ENCODE assay signal across 8 mouse cellular contexts in genomic region chr14:98169421-98170076, GRCm38 (mm10). TPM values are rescaled to one million over a fixed set of nuclear protein-coding genes. Genes with fewer than 3 reads are reported as not detected.
DNase-seq lines count a peak whose midpoint lies in the region; ATAC-seq and TF ChIP-seq lines count a peak whose summit lies in the region.

TSS of gene Dach1 (minus strand) at chr14:98169765.

- peak within 1 kb of the TSS; percentile 80 for H3K9ac ChIP-seq in hindbrain, postnatal 0 days (replicated peaks; ENCODE audit: low read length)
- H3K9ac ChIP-seq in limb, embryonic 11.5 days (ENCODE audit: low read length), result peak within 1 kb of the TSS; percentile 89

- ATAC-seq in hindbrain, postnatal 0 days, result peak; percentile 94
- peak; percentile 66 for ATAC-seq in limb, embryonic 11.5 days (ENCODE audit: insufficient number of reproducible peaks, low FRiP score, low TSS enrichment, low read depth)

- WGBS in hindbrain, postnatal 0 days, result 1% methylated on average over 32 of the region's 32 CpGs
- WGBS in limb, embryonic 11.5 days, result under 1% methylated on average over 32 of the region's 32 CpGs
- WGBS in midbrain, embryonic 10.5 days, result under 1% methylated on average over 31 of the region's 32 CpGs
- 2% methylated on average over 31 of the region's 32 CpGs for WGBS in spleen, adult 2 months

- no peaks in the 10 kb centered on the region for H3K4me1 ChIP-seq in hindbrain, postnatal 0 days (ENCODE audit: insufficient read depth, low read length)
- no peaks in the 10 kb centered on the region for H3K4me1 ChIP-seq in limb, embryonic 11.5 days (ENCODE audit: control insufficient read depth, insufficient read depth, low read length)
- peaks cover 56% of the 10 kb centered on the region for H3K4me1 ChIP-seq in midbrain, embryonic 10.5 days
- H3K4me1 ChIP-seq in spleen, adult 2 months (ENCODE audit: control insufficient read depth, insufficient read depth, insufficient read length), result no peaks in the 10 kb centered on the region

- H3K36me3 ChIP-seq in hindbrain, postnatal 0 days (ENCODE audit: insufficient read depth, low read length), result no peaks in the 10 kb centered on the region
- no peaks in the 10 kb centered on the region for H3K36me3 ChIP-seq in limb, embryonic 11.5 days (ENCODE audit: control insufficient read depth, insufficient read depth, low read length)
- no peaks in the 10 kb centered on the region for H3K36me3 ChIP-seq in midbrain, embryonic 10.5 days
- no peaks in the 10 kb centered on the region for H3K36me3 ChIP-seq in spleen, adult 2 months (ENCODE audit: control insufficient read depth, insufficient read depth, low read length)

- TF ChIP-seq POLR2A in spleen, adult 2 months (IDR thresholded peaks at IDR 0.05; ENCODE audit: low read depth, low read length), result no peak

- no peak for TF ChIP-seq CTCF in hindbrain, postnatal 0 days (IDR thresholded peaks at IDR 0.05; ENCODE audit: low read depth)
- TF ChIP-seq CTCF in spleen, adult 2 months (IDR thresholded peaks at IDR 0.05; ENCODE audit: extremely low read depth, insufficient read depth, insufficient read length, insufficient replicate concordance), result no peak

- no peaks in the 10 kb centered on the region for H3K9me3 ChIP-seq in hindbrain, postnatal 0 days (ENCODE audit: low read length)
- no peaks in the 10 kb centered on the region for H3K9me3 ChIP-seq in limb, embryonic 11.5 days (ENCODE audit: control insufficient read depth, low read length)
- H3K9me3 ChIP-seq in midbrain, embryonic 10.5 days (replicated peaks), result no peaks in the 10 kb centered on the region

- H3K27me3 ChIP-seq in hindbrain, postnatal 0 days (ENCODE audit: insufficient read depth, low read length), result no peaks in the 10 kb centered on the region
- H3K27me3 ChIP-seq in limb, embryonic 11.5 days (ENCODE audit: control insufficient read depth, insufficient read depth, low read length), result no peaks in the 10 kb centered on the region
- no peaks in the 10 kb centered on the region for H3K27me3 ChIP-seq in midbrain, embryonic 10.5 days (ENCODE audit: low read depth, poor library complexity, severe bottlenecking)
- peaks cover 3% of the 10 kb centered on the region; the same call in 1 of the 2 replicates for H3K27me3 ChIP-seq in spleen, adult 2 months (ENCODE audit: control insufficient read depth, insufficient read depth, low read length)

- peak; percentile 17 for DNase-seq in cerebellum, adult 11-12 months
- no peak for DNase-seq in cerebellum, adult 8-10 months
- DNase-seq in cerebellum, postnatal 10 days, result peak; percentile 75 to 80
- DNase-seq in forelimb bud, embryonic 11.5 days (ENCODE audit: low read depth, low spot score), result peak; percentile 83
- peak; percentile 92 for DNase-seq in hindbrain, postnatal 0 days (ENCODE audit: low spot score)
- DNase-seq in limb, embryonic 11.5 days (ENCODE audit: low spot score), result peak; percentile 77
- DNase-seq in midbrain, embryonic 10.5 days (ENCODE audit: low spot score), result peak; percentile 82
- DNase-seq in spleen, adult 2 months (ENCODE audit: low read depth in 1 of 2, low spot score in 2 of 2), result no peak

- H3K4me3 ChIP-seq in hindbrain, postnatal 0 days (ENCODE audit: low read length), result peak within 1 kb of the TSS; percentile 72
- peak within 1 kb of the TSS; percentile 86 for H3K4me3 ChIP-seq in limb, embryonic 11.5 days (ENCODE audit: low read depth, low read length)
- H3K4me3 ChIP-seq in midbrain, embryonic 10.5 days, result peak within 1 kb of the TSS; percentile 94
- H3K4me3 ChIP-seq in spleen, adult 2 months (ENCODE audit: extremely low read depth, insufficient read depth, insufficient read length), result peak within 1 kb of the TSS; percentile 39; the same call in 1 of the 2 replicates

- H3K27ac ChIP-seq in hindbrain, postnatal 0 days, result peak within 1 kb of the TSS; percentile 91
- peak within 1 kb of the TSS; percentile 58 for H3K27ac ChIP-seq in limb, embryonic 11.5 days (replicated peaks; ENCODE audit: low read depth, low read length)
- H3K27ac ChIP-seq in midbrain, embryonic 10.5 days (replicated peaks), result peak within 1 kb of the TSS; percentile 97
- no peak within 1 kb of the TSS for H3K27ac ChIP-seq in spleen, adult 2 months (ENCODE audit: insufficient read depth, low read length)

- H3K4me2 ChIP-seq in hindbrain, postnatal 0 days (ENCODE audit: low read depth, low read length), result peak within 1 kb of the TSS; percentile 69
- peak within 1 kb of the TSS; percentile 76 for H3K4me2 ChIP-seq in limb, embryonic 11.5 days (ENCODE audit: low read depth, severe bottlenecking)

RNA-seq across cellular contexts. Expression of gene Dach1, which starts in this region (rescaled TPM):
- total RNA-seq in hindbrain, postnatal 0 days (2014; rRNA removed), result 23.8 and 26.7 TPM in 2 replicates
- polyA plus RNA-seq in hindbrain, postnatal 0 days (2015; fragmentation: Nextera tagmentation; extraction: Ambion mirVana), result 14.7 and 14.8 TPM in 2 replicates
- polyA plus RNA-seq in limb, embryonic 11.5 days (2014; fragmentation: Nextera tagmentation; extraction: Ambion mirVana), result 14.4 and 16.5 TPM in 2 replicates
- 10.1 and 13.1 TPM in 2 replicates for polyA plus RNA-seq in midbrain, embryonic 10.5 days (2016; fragmentation: Nextera tagmentation; extraction: Ambion mirVana)
- 0.23 and 0.28 TPM in 2 replicates for polyA plus RNA-seq in spleen, adult 2 months (2012; rRNA removed)

Comparison
In these comparisons a context has a peak if more than half of its experiments do, and no peak if none do; other contexts are left out.
1. DNase-seq: peak in cerebellum, adult 11-12 months (single experiment), cerebellum, postnatal 10 days (2 of 2), forelimb bud, embryonic 11.5 days (single experiment), hindbrain, postnatal 0 days (single experiment), limb, embryonic 11.5 days (single experiment) and midbrain, embryonic 10.5 days (single experiment); none in cerebellum, adult 8-10 months (single experiment) and spleen, adult 2 months (0 of 2).
2. H3K4me3 ChIP-seq: peak in every context shown above with its lines; median percentile 94 in midbrain, embryonic 10.5 days; 86 in limb, embryonic 11.5 days; 72 in hindbrain, postnatal 0 days; 39 in spleen, adult 2 months.